Mouse (Mus musculus) heart, postnatal 25 days (tissue): ENCODE measurements around the gene Omt2a. TPM values are rescaled to one million over a fixed set of nuclear protein-coding genes. Genes with fewer than 3 reads are reported as not detected.
A peak's percentile ranks its signal among the peaks of the same experiment; 100 is the strongest.
"Not testable (repeated sequence)": the region's sequence is repeated elsewhere in the genome, so short reads cannot be mapped to it uniquely, and the experiment has no call there.

ENCODE experiments used
- DNase-seq: peaks from one replicate; pipeline ENCODE4 v3.0.0; 2022; ENCODE audit warnings: low spot score
- intact Hi-C: fragments of 180-260 bp; cut with DNase I; formaldehyde crosslinking; loops from one replicate; pipeline ENCODE4 v1.15.1; 2025
- total RNA-seq, 2 experiments: library from RNA; stranded (reverse); gene quantifications; 2 replicates each; pipeline ENCODE4 v1.2.3; 2021

Gene Omt2a
- not detected for total RNA-seq

DNA sequence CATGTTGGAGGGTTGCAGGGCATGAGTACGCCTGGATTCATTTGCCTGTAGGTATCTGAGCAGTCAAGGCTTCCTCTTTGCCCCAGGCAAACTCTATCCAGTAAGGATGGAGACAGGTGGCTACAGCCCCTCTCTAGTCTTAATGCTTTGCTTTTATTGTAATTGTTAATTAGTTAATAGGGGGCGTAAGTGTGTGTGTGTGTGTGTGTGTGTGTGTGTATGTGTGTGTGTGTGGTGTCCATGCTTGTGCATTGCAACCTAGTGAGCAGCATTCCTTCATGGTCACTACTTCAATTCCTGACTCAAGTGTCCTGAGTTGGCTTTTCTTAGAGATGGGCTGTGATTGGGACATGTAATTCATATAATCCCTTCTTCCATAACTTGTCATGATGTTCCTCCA lies at the start of gene Omt2a:
Gene Omt2a (minus strand): TSS at position 101 of the 400 bp plus-strand sequence.
- intact Hi-C loops: no loop called here
- no peak for DNase-seq

DNA sequence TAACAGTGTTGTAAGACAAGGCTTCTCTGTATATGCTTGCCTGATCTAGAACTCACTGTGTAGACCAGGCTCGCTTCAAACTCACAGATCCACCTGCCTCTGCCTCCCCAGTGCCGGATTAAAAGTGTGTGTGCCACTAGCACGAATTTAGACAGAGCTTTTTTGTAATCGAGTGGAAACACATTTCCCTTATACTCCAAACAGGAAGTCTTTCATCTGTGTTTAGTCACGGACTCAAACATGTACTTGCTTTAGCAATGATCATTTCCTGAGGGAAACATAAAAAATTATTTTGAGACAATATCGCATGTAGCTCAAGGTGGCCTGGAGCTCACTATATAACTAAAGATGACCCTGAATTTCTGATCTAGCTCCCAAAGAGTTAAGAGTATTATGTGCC lies 48.8 kb upstream of the Omt2a start:
- intact Hi-C loops: no loop called here
- DNase-seq: no peak

DNA sequence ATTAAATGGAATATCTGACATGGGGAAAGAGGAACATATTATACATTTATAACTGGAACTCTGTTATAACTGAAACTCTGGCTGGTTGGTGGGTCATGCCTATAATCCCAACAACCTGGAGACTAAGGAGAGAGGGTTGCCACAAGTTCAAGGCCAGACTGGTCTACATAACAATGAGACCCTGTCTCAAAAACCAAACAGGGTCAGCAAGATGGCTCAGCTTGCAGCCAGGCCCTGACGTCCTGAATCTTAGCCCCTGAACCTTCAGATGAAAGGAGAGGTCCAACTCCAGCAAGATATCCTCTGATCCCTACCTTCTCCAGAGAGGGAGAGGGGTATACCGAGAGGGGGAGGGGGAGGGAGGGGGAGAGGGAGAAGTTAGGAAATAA lies 45.9 kb upstream of the Omt2a start:
- no peak for DNase-seq
- intact Hi-C loops: no loop called here

DNA sequence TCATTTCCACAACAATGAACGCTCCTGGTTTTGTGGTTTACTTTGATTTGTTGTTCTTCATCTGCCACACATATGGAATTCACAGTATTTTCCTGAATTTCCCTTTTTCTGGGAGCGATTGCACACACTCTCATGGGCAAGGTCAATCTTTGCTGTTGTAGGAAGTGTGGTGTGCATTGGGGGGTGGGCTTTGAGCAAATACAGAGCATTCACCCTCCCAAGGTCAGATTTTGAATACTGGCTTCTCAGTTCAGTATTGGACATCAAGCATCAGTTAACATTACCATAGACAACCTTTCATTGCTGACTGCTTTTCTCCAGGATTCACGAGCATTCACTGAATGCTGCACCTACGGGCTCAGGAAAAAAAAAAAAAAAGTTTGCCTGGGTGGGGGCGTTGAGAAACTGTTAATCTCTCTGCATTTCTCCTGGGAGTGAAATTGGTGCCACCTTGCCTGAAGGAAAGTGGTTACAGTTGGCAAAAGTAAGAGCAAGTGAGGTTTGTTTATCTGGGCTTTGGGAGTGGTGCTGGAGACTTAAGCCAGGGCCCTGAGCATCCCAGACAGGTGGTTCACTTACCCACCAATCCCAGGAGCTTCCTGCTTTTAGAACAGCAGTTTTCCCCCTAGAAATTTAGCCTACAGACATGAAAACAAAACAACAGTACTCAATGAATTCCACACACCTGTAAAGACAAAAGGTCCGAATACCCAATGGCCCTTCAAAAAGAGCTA lies 45.3 kb upstream of the Omt2a start:
- intact Hi-C loops: loop anchor here (2.0 kb wide), 1 partner anchor 193 kb away; no protein-coding TSS in a partner anchor
- DNase-seq: no peak

DNA sequence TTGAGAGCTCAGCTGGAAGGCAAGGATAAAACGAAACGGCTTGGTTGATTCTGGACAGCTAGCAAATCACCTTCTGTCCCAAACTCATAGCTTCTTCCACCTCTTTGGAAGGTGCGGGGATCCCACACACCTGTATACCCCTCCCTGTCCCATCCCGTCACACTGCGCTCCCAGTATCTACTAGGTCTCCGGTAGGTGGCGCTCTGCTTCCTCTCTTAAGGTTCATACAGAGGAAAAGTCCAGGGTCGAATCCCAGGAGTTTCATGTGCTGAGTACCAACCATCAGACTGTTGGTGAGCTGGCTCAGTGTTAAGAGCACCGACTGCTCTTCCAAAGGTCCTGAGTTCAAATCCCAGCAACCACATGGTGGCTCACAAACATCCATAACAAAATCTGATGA lies 43.5 kb upstream of the Omt2a start:
- DNase-seq: peak; percentile 5

DNA sequence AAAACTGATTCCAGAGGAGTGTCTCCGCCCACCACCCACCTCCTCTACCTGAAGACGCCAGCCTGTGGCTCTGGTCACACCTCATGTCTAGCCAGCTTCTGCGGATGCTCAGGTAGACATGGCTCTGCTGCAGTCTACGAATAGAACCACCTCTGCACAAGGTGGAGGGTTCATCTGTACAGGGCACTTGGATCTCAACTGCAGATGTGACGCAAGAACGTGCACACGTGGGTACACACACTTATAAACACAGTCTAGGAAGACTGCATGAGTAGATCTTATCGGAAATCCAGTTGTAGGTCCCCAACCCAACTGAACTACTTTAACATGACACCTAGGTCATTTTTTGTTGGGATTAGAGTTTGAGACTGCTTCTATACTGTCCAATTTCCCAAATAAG lies 41.0 kb upstream of the Omt2a start, which contains the start of gene Gsta2:
Gene Gsta2 (minus strand): TSS at position 178 of the 400 bp plus-strand sequence.
- DNase-seq: no peak
- intact Hi-C loops: no loop called here

More for the DNA sequence above, 43.5 kb upstream of the Omt2a start:
- intact Hi-C loops: loop anchor here (2.0 kb wide), 1 partner anchor 195 kb away; no protein-coding TSS in a partner anchor

DNA sequence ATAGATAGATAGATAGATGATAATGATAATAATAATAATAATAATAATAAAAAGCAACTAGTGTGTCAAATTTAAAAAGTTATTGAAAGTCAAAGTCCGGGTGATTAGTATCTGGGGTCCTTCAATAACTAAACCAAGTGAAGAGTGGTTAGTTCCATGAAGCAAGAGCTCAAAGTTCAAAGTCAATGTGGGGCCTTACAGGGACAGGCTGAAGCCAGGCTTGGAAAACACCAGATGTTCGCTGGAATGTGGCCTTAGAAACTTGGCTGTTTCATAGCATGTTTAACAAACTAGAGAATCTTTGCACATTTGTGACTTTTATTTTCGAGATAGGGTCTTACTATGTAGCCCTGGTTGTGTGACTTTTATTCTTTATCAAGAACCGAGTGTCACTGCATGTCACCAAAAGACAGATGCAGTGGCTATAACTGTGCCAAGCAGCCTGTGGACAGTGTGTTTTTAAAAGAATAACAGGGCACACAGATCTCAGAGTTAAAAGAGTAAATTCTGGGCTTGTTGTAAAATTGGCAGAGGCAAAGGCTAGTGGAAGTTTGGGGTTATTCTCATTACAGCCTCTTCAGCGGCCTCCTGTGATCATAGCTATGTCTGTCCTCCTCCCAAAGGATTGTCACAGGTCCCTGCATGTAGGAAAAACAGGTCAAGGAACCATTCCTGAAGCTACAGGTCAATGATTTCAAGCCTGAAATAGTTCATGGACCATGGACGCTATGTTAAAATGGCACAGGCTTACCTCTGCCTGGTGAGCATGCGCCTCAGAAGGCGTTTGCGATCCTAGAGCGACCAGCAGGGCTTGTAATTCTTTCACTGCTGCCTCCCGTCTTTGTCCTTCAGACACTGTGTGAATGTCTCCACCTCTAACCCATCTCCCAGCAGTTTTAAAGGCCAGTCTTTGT lies 40.3 kb upstream of the Omt2a start:
- DNase-seq: no peak
- intact Hi-C loops: no loop called here

DNA sequence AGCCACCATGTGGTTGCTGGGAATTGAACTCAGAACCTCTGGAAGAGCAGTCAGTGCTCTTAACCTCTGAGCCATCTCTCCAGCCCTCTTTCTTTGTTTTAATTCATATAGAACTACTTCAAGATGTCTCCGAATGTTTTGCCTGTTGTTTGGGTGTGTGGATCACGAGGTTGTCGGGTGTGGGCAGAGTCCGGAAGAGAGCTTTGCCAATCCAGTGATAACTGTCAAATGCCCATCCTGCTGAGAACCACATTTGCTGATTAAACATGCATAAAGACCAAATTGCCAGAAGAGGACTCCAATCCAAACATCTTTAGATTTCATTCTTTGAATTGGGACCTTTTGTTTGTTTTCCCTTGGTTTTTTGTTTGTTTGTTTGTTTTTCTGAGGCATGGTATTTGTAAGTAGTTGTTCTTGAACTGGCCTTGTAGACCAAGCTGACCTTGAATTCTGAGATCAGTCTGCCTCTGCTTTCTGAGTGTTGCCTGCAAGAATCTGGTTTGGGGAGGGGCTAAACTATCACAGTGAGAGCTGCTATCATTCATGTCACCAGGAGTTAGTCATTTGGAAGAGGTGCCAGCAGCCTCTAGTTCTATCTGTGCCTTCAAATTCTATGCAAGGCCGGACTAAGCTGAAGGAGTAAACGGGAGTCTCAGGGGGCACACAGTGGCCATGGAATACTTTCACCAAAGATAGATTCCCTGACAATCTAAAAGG lies 37.1 kb upstream of the Omt2a start:
- DNase-seq: no peak
- intact Hi-C loops: no loop called here

DNA sequence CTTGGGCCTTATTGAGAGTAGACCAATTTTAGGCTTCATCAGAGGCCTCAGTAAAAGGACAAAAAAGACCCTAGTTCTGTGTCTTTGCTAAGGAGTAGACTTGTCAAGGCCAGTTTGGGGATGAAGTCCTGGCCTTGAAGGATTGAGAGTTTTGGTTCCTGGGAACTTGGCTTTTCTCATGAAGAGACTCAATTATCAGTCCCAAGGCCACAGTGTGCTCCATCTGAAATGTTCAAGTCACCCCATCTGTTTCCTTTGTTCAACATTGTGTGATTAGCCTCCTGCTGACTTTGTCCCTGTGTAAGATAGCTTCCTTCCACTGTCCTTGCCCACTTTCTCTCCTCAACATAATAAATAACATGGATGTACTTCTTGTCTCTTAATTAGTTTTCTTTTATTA lies 35.4 kb upstream of the Omt2a start:
- intact Hi-C loops, DNase-seq: not testable (repeated sequence)

DNA sequence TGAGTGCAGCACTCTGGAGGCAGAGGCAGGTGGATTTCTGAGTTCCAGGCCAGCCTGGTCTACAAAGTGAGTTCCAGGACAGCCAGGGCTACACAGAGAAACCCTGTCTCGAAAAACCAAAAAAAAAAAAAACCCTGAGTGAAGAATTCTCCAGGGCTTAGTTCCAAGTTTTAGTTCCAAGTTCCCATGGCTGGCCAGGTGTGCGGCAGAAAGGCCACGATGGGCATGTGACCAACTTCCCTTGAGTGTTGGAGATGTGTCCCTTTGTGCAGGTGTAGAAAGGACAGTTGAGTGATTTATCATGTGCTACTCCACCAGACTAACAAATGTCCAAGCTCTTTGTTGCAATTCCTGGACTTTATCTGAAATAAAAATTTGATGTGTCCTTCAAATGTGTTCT lies 34.5 kb upstream of the Omt2a start:
- intact Hi-C loops: loop anchor here (10.0 kb wide), 1 partner anchor 54 kb away; no protein-coding TSS in a partner anchor
- not testable (repeated sequence) for DNase-seq

DNA sequence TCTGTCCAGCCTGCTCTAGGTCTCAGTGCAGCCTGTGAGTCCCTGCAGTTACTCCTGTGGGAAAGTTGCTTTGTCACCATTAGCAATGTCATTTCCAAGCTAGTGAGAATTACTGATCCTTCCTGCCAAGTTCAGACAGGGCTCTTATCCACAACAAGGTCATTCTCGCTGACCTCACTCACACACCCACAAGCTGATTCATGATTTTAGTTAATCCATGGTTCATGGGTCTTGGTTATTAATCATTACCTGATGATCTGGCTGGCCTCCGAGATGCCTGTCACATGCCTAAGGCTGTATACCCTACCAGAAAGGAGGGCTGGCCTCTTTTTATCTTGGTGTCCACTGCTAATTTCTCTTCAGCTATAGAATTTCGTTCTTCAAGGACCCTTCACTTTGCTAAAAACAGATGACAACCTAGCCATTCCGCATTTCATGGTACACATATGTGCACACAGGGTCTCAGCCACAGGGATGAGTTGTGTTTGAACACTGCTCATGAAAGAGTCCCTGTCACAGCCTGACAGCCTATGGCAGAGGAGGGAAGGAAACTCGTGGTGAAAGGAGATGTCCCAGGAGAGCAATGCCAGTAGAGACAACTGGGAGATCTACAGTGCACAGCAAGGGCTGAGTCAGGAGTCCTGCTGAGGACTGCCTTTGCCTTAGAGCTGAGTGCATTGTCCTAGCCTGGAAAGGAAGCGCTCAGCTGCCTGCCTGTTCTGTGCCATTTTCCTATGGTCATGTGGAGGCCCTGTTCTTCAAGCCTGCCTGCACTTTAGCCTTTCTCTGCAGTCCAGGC lies 33.8 kb upstream of the Omt2a start:
- intact Hi-C loops: loop anchor here (10.0 kb wide), 1 partner anchor 54 kb away; no protein-coding TSS in a partner anchor
- DNase-seq: not testable (repeated sequence)

DNA sequence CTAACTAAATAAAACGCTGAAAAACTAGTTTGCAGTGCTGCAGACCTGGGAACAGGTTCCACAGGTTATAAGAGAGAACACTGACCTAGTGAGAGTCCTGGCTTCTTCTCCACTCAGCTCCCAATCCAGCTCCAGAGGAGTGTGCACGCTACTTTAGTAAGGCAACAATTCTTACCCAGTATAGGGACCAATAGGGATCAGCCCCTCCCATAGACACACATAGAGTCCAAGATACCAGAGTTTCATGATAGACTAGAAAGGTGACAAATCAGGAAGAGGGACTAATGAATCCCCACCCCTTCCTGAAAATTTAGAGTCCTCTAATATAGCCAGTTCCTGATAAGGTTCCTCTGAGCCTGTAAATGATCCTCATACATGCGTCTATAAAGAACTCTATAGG lies 32.4 kb upstream of the Omt2a start:
- intact Hi-C loops: loop anchor here (10.0 kb wide), 1 partner anchor 52 kb away; no protein-coding TSS in a partner anchor
- no peak for DNase-seq

DNA sequence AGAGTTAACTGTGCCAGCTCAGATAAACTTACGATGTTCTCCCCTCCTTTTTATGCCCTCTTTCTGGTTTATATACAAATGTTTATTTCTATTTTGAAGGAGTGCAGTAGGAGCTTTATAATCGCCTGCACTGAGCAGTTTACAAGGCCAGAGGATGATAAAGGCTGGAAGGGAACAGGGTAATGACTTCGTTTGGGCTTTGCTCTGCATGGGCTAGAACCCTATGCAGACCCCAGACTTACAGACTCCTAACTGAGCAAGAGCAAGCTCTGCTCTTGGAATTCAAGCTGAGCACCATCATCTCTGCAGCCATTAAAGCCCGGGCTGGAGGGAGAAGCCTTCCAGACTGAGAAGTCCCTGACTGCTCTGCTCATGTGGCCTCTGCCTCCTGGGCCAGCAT lies 30.6 kb upstream of the Omt2a start:
- not testable (repeated sequence) for DNase-seq
- intact Hi-C loops: loop anchor here (10.0 kb wide), 1 partner anchor 50 kb away; no protein-coding TSS in a partner anchor

DNA sequence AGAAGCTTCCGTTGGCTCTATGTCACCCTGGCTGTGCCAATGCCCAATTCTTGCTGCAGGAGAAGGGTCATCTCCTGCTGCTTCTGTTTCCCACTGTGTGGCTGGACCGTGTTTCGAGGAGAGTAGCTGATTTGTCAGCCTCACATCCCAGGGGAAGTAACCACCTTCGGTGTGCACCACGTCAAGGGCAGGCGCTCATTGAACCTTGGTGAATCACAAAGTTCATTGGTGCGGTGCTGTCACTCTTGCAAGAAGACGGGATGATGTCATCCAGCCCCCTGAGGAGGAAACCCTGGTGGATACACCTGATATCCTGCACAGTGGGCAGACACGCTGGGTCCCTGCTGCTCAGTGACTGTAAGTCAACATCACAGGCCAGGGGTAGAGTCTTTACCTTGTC lies 28.5 kb upstream of the Omt2a start:
- intact Hi-C loops: loop anchor here (10.0 kb wide), 1 partner anchor 48 kb away; no protein-coding TSS in a partner anchor
- DNase-seq: not testable (repeated sequence)

DNA sequence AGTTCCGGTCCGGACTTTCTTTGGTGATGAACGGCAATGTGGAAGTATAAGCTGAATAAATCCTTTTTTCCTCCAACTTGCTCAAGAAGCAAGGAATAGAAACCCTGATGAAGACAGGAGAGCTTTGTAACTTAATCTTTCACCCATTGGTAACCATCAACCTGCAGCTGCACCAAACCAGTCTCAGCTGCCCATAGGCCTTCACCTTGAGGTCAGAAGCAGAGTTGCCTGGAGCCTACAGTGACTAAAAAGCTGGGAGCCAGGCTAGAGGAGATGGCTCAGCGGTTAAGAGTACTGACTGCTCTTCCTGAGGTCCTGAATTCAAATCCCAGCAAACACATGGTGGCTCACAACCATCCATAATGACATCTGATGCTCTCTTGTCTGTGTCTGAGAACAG lies 27.9 kb upstream of the Omt2a start:
- intact Hi-C loops: loop anchor here (10.0 kb wide), 1 partner anchor 48 kb away; no protein-coding TSS in a partner anchor
- not testable (repeated sequence) for DNase-seq

DNA sequence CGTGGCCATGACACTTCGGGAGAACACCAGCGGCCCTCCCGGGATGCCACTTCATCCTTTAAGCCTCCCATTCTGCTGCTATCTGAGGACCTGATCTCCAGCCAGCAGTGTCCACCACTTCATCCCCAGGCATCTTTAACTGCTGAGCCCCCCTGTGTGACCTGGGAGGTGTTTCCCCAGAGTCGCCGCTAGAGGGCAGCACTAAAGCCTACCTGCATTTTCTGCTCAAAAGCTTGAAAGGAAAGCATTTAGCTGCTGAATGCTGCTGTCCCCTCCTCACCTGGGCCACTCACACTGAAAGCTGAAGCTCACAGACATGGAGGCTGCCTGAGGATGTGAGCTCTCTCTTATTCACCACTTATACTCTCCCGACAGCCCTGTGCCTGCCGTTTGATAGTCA lies 25.7 kb upstream of the Omt2a start:
- intact Hi-C loops: loop anchor here (10.0 kb wide), 1 partner anchor 46 kb away; no protein-coding TSS in a partner anchor

DNA sequence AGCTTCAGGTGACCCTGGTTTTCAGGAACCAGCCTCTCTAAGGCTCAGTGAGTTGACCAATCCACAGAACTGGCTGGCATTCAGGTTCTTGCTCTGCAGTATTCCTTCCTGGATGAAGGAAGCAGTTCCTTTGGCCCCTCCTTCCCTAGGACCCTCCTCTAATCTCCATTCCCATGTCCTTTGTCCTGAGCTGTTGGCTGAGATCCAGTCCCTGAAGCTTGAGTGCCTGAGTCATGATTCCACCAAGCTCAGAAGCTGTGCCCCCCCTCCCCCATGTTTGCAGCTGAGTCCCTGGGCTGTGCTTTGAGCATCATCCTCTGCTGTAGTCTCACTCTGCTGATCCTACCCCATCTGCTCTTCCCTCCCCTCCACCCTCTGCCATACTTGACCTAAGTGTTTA lies 22.5 kb upstream of the Omt2a start:
- intact Hi-C loops: not testable (repeated sequence)

More for the DNA sequence above, 25.7 kb upstream of the Omt2a start:
- DNase-seq: not testable (repeated sequence)

DNA sequence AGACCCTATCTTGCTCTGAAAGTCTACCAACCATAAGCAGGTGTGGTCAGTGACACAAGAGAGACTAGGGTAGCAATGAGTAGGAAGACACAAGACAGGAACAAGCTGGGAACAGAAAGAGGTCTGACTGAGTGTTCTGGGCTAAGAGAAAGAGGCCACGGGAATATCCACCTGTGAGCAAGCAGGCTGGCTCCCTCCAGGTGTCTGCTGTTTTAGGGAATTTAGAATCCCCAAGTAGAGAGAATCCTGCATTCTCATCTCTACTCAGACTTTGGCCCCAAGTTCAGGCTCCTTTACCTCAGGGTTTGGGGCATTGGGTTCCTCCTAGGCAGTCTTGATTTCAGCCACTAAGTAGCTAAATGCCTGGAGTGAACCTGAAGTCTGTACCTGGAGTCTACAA lies 12.7 kb upstream of the Omt2a start, which contains the start of gene Omt2b:
Gene Omt2b (plus strand): TSS at position 301 of the 400 bp plus-strand sequence.
- intact Hi-C loops, DNase-seq: not testable (repeated sequence)

More for the DNA sequence above, 22.5 kb upstream of the Omt2a start:
- not testable (repeated sequence) for DNase-seq

DNA sequence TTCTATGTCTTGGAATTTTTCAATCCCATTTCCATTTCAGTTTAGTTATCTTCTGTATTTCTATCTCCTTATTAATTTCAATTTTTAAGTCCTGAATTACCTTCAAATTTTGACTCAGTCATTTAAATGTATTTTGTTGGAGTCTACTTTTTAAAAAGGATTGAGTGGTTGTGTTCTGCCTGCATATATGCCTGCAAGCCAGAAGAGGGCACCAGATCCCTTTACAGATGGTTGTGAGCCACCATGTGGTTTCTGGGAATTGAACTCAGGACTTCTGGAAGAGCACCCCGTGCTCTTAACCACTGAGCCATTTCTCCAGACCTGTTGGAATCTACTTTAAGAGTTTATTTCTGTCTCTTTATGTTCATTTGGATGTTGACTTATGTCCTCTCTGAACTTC lies 4.9 kb upstream of the Omt2a start:
- intact Hi-C loops: no loop called here
- DNase-seq: no peak
